Mouse (Mus musculus) monocyte, adult 5-6 weeks (primary cell): Measurements from ENCODE around the gene Napb. TPM values are rescaled to one million over a fixed set of nuclear protein-coding genes. Genes with fewer than 3 reads are reported as not detected.

Experiments used
- total RNA-seq: library from RNA; stranded (forward); fragments of 200-1000, 200-491, 200-594 nt; gene quantifications from 3 replicates; pipeline ENCODE4 v1.2.3, GENCODE M21; 2017

The Napb gene
- total RNA-seq, 1 experiment from 2014 or later, result 0.57 TPM

Other genes with a start within 250 kb of the Napb start
- 17.6 to 24.0 TPM (median 23.1 TPM) in 3 replicates for gene Nxt1, start 59.9 kb downstream of the Napb start, total RNA-seq
- gene Gzf1, start 51.4 kb downstream of the Napb start, total RNA-seq, result 24.9 to 31.9 TPM (median 29.6 TPM) in 3 replicates
- not detected in 3 replicates for gene Cstl1, start 17.9 kb upstream of the Napb start, total RNA-seq
- gene Cst11, start 39.0 kb upstream of the Napb start, total RNA-seq, result not detected in 3 replicates
- not detected in 3 replicates for gene 8030411F24Rik, start 49.5 kb upstream of the Napb start, total RNA-seq
- gene Cst12, start 56.9 kb upstream of the Napb start, total RNA-seq, result not detected in 3 replicates
- gene Cst8, start 66.3 kb upstream of the Napb start, total RNA-seq, result 0.87 TPM in 1 of 3 replicates, not detected in the others
- gene Cst13, start 87.6 kb upstream of the Napb start, total RNA-seq, result 1.6 TPM in 1 of 3 replicates, not detected in the others
- not detected in 3 replicates for gene Cst9, start 102.7 kb upstream of the Napb start, total RNA-seq
- not detected in 3 replicates for gene 9230104L09Rik, start 132.6 kb upstream of the Napb start, total RNA-seq
- 977 to 1,560 TPM (median 1,517 TPM) in 3 replicates for gene Cst3, start 143.2 kb upstream of the Napb start, total RNA-seq